Mouse (Mus musculus) liver, embryonic 13.5 days (tissue): Measurements from ENCODE around the gene Spats1. TPM values are rescaled to one million over a fixed set of nuclear protein-coding genes. Genes with fewer than 3 reads are reported as not detected.

Experiments used
- ATAC-seq: fragments of 200-750 bp; cut with Nextera tagmentation; 2 replicates; pipeline ENCODE4 v1.8.0; 2017; ENCODE audit warnings: low read depth, mild to moderate bottlenecking, moderate number of reproducible peaks, moderate library complexity
- DNase-seq: peaks from one replicate; pipeline ENCODE4 v3.0.0; 2022
- H3K27ac ChIP-seq: fragments of 300-500 bp; sonication (generic); 2 replicates; pipeline ENCODE4 v1.5.1; 2015; ENCODE audit warnings: moderate library complexity, mild to moderate bottlenecking, inconsistent platforms
- H3K27me3 ChIP-seq: fragments of 300-500 bp; sonication (generic); 2 replicates; pipeline ENCODE4 v1.6.1; 2015; ENCODE audit warnings: mild to moderate bottlenecking, inconsistent platforms
- H3K36me3 ChIP-seq: fragments of 300-500 bp; sonication (generic); 2 replicates; pipeline ENCODE4 v1.6.1; 2015; ENCODE audit warnings: mild to moderate bottlenecking, inconsistent platforms
- H3K4me1 ChIP-seq: fragments of 300-500 bp; sonication (generic); replicated peaks from 2 replicates; pipeline ENCODE4 v1.6.1; 2015; ENCODE audit warnings: inconsistent platforms
- H3K4me2 ChIP-seq: fragments of 300-500 bp; sonication (generic); 2 replicates; pipeline ENCODE4 v1.6.1; 2015; ENCODE audit warnings: inconsistent platforms, mild to moderate bottlenecking, moderate library complexity
- H3K4me3 ChIP-seq: fragments of 300-500 bp; sonication (generic); replicated peaks from 2 replicates; pipeline ENCODE4 v1.5.1; 2015; ENCODE audit warnings: mild to moderate bottlenecking, inconsistent platforms
- H3K9ac ChIP-seq: fragments of 300-500 bp; sonication (generic); 2 replicates; pipeline ENCODE4 v1.6.1; 2015; ENCODE audit warnings: mild to moderate bottlenecking, inconsistent platforms
- H3K9me3 ChIP-seq: fragments of 300-500 bp; sonication (generic); replicated peaks from 2 replicates; pipeline ENCODE4 v1.6.1; 2016; ENCODE audit warnings: inconsistent platforms
- WGBS: fragments of 180-500 bp; shearing (Covaris S2); methylation state at CpG from one replicate; pipeline ENCODE4 v1.1.7; 2015; ENCODE audit not compliant: insufficient replicate concordance; 5-methylcytosine and 5-hydroxymethylcytosine counted together
- polyA plus RNA-seq: library from polyadenylated mRNA; unstranded; fragments of >200 nt; fragmentation: Nextera tagmentation; extraction: Ambion mirVana; gene quantifications from 2 replicates; pipeline ENCODE4 v1.2.1, GENCODE M21; 2015

The Spats1 gene
- polyA plus RNA-seq, 1 experiment from 2014 or later: 0.18 TPM

GRCm38 (mm10) chr17:45489736-45490135, 14.5 kb upstream of the Spats1 start:
- H3K36me3 ChIP-seq: no peaks in the 10 kb centered on the region
- H3K4me3 ChIP-seq: no peak overlapping the region
- no peak overlapping the region for H3K9ac ChIP-seq
- no peak for ATAC-seq
- DNase-seq: no peak
- no peak overlapping the region for H3K27ac ChIP-seq
- H3K4me2 ChIP-seq: no peak overlapping the region
- no peaks in the 10 kb centered on the region for H3K9me3 ChIP-seq
- H3K4me1 ChIP-seq: no peaks in the 10 kb centered on the region
- H3K27me3 ChIP-seq: peaks cover 21% of the 10 kb centered on the region
- WGBS: 69% methylated on average over 6 of the region's 6 CpGs

DNA sequence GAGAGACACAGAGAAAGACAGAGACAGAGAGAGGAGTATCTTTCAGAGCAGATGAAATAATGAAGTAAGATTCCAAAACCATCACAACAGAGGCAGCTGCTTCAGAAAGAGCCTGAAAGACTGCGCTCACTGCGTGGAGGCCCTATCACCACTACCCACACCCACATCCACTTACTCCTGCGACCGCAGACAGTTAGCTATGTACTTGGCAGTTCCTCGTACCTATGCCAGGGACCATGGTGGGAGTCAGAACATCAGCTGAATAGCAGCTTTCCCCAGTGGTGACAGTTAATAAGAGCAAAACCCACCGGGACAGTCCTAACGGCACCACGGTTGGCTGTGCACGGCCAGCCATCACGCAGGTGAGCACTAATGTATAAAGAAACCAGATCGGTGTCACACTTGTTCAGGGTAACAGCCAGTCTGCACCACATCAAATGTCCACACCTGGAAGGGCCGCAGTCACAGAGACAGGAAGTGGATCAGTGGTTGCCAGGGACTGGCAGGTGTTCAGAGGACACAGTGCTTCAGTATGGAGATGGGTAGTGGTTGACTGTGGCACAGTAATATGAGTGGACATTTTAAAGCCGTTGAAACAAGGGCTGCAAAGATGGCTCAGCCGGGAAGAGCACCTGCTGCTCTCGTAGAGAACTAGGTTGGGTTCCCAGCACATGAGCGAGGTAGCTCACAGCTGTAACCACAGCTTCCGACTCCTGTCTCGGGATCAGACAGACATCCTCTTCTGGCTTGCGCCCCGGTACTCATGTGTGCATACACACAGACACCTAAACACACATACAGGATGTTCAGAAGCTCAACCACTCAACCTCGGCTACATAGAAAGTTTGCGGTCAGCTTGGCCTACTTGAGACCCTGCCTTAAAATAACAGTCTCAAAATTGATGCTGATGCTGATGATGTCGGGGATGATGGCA, 13.4 kb upstream of the Spats1 start:
- Histone ChIP-seq H3K36me3 (no peaks in the 10 kb centered on the region), H3K9ac (no peak overlapping the region), H3K27me3 (peaks cover 21% of the 10 kb centered on the region), H3K27ac (no peak overlapping the region), H3K9me3 (no peaks in the 10 kb centered on the region), H3K4me1 (no peaks in the 10 kb centered on the region), H3K4me3 (no peak overlapping the region), H3K4me2 (no peak overlapping the region)
- ATAC-seq (no peak), DNase-seq (no peak)
- 67% methylated on average over 23 of the region's 23 CpGs for WGBS

DNA sequence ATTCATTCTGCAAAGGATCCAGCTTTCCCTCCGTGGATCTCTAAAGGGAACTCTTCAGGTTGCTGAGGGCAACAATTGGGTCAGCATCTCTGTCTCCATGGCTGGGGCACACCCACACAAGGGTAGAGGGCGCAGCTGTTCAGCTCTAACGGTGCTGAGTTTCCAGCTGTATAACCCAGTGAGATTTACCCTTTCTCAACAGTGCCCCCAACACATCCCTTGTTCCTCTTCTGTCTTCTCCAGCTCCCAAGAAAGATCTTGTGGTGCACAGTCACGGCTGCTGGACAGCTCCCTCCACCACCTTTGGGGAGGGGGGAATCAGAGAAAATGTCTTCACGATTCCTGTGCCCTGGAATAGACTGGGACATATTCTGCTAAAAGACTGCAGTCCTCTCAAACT, 12.0 kb upstream of the Spats1 start:
- Histone ChIP-seq H3K4me3 (no peak overlapping the region), H3K9me3 (no peaks in the 10 kb centered on the region), H3K36me3 (no peaks in the 10 kb centered on the region), H3K9ac (no peak overlapping the region), H3K27me3 (peaks cover 13% of the 10 kb centered on the region), H3K4me1 (no peaks in the 10 kb centered on the region), H3K27ac (no peak overlapping the region), H3K4me2 (no peak overlapping the region)
- DNase-seq (no peak), ATAC-seq (no peak)
- WGBS: 7% methylated on average over 5 of the region's 5 CpGs

DNA sequence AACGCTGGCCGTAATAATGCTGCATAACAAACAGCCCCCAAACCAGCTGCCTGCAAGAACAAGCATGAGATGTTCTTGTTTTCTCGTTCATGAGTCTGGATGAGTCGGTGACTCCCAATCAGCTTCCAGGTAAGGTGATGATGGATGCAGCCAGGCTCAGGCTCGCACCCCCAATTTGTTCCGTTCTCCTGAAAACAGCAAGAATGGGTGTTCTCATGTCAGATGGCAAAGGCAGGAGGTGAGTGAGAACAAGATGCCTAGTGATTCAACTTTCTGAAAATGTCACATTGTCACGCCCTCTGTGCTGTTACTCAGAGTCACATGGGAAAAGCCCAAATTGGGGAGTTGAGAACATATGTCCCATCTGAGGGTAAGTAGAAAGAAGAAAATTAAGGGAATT, 10.4 kb upstream of the Spats1 start:
- Histone ChIP-seq H3K4me2 (no peak overlapping the region), H3K27me3 (peaks cover 13% of the 10 kb centered on the region), H3K4me3 (no peak overlapping the region), H3K9ac (no peak overlapping the region), H3K36me3 (no peaks in the 10 kb centered on the region), H3K9me3 (no peaks in the 10 kb centered on the region), H3K4me1 (no peaks in the 10 kb centered on the region), H3K27ac (no peak overlapping the region)
- ATAC-seq (no peak), DNase-seq (no peak)
- WGBS: 69% methylated on average over 7 of the region's 7 CpGs

GRCm38 (mm10) chr17:45480429-45480828, 5.2 kb upstream of the Spats1 start:
- no peaks in the 10 kb centered on the region for H3K36me3 ChIP-seq
- no peak overlapping the region for H3K4me3 ChIP-seq
- H3K4me1 ChIP-seq: 0 out of 2 replicates have a peak, but pooled peaks cover 2% of the 10 kb centered on the region
- no peak overlapping the region for H3K27ac ChIP-seq
- H3K9ac ChIP-seq: no peak overlapping the region
- no peaks in the 10 kb centered on the region for H3K9me3 ChIP-seq
- ATAC-seq (no peak), DNase-seq (no peak)
- no peak overlapping the region for H3K4me2 ChIP-seq
- WGBS: 12% methylated on average over 2 of the region's 2 CpGs
- peaks cover 26% of the 10 kb centered on the region for H3K27me3 ChIP-seq

DNA sequence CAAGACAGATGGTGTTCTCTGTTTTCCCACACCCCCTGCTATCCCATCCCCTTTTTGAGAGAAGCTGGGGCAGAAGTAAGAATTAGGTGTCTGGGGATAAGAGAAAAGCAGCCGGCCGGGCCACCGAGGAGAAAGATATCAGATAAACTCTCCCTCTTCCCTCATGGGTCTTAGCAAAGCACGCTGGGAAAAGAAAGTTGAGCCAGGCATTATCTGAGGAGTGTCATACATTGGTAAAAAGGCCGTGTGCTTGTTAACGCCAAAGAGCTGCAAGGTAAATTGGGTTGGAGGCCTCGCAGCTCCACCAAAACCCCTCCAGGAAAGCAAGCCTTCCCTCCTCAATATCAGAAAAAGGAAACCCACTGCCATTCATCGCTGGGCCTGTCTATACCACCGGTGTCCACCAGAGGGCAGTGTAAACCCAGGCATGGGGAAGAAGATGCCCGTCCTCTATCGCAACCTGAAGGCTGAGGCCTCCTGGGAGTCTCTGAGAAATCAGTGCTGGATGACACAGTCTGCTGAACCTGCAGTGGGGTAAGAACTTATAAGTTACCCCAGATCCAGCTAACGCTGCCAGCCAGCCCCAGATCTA, 3.1 kb upstream of the Spats1 start:
- Histone ChIP-seq H3K4me2 (peak overlapping the region; percentile 32), H3K9ac (no peak overlapping the region), H3K4me1 (peaks cover 13% of the 10 kb centered on the region), H3K27me3 (peaks cover 47% of the 10 kb centered on the region), H3K4me3 (no peak overlapping the region), H3K9me3 (no peaks in the 10 kb centered on the region), H3K27ac (no peak overlapping the region), H3K36me3 (no peaks in the 10 kb centered on the region)
- ATAC-seq (no peak), DNase-seq (peak; percentile 60)
- 5% methylated on average over 12 of the region's 12 CpGs for whole genome bisulfite sequencing

DNA sequence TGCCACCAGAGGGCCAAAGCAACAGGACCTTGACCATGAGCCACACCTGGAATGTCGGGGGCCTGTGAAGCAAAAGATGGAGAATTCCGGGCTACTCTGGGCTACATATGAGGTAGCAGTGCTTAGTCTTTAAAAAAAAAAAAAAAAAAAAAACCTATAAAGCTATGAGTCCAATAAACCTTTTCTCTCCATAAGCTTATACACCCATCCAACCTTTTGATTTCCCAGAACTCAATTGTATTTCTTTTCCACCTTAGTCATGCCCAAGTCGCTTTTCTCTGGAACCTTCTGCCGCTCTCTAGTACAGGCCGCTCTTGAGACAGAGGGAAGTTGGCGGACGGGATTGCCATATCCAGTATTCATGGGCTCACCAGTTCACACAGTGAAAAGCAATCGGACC, 1.1 kb downstream of the Spats1 start:
- H3K4me2 ChIP-seq: peak overlapping the region; percentile 59; the same call in 1 of the 2 replicates
- WGBS: 59% methylated on average over 8 of the region's 8 CpGs

DNA sequence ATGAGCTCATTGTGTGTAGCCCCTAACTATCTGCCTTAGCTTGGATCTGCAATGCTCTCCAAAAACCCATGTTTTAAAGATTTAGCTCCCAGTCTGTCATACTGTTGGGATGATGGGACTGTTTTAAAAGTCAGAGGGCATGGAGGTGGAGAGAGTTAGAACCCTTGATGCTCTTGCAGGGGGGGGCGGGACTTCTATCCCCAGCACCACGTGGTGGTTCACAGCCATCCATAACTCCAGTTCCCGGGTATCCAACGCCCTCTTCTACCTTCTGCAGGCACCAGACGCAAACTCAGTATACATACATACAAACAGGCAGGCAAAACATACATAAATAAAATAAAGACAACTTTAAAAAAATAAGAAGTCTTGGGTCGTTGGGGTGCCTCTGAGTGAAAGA, 1.5 kb downstream of the Spats1 start:
- Histone ChIP-seq H3K27me3 (peaks cover 50% of the 10 kb centered on the region), H3K27ac (no peak overlapping the region), H3K9ac (no peak overlapping the region), H3K4me1 (peaks cover 13% of the 10 kb centered on the region), H3K4me3 (no peak overlapping the region), H3K4me2 (no peak overlapping the region), H3K9me3 (no peaks in the 10 kb centered on the region), H3K36me3 (no peaks in the 10 kb centered on the region)
- DNase-seq (no peak), ATAC-seq (no peak)
- WGBS: 59% methylated on average over 6 of the region's 6 CpGs

More for the DNA sequence above, 1.1 kb downstream of the Spats1 start:
- no peak overlapping the region for H3K27ac ChIP-seq
- H3K36me3 ChIP-seq: no peaks in the 10 kb centered on the region
- peak overlapping the region; percentile 42; the same call in 1 of the 2 replicates for H3K4me3 ChIP-seq
- DNase-seq: no peak
- H3K4me1 ChIP-seq: peaks cover 13% of the 10 kb centered on the region
- H3K27me3 ChIP-seq: peaks cover 50% of the 10 kb centered on the region
- no peak for ATAC-seq
- no peaks in the 10 kb centered on the region for H3K9me3 ChIP-seq
- no peak overlapping the region for H3K9ac ChIP-seq

DNA sequence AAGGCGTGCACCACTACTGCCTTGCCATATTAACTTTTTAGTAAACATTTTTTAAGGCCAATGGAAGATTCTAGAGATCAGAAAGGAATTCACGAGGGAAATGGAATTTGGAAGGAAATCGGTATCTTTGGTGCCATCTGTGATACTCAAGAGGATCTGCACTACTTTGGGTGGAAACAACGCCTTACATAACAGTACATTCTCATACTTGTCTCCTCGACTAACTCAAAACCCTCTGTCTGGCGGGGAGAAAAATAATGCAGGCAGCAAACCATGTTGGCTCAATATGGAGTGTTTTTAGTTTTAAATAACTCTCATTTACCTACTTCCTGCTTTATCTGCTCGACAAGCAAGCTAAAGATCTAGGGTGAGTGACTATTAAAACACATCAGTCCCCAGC, 4.5 kb downstream of the Spats1 start:
- 60% methylated on average over 7 of the region's 7 CpGs for WGBS
- no peaks in the 10 kb centered on the region for H3K36me3 ChIP-seq
- no peak overlapping the region for H3K9ac ChIP-seq
- ATAC-seq (no peak), DNase-seq (no peak)
- peaks cover 26% of the 10 kb centered on the region for H3K27me3 ChIP-seq
- H3K27ac ChIP-seq: no peak overlapping the region
- peaks cover 4% of the 10 kb centered on the region for H3K9me3 ChIP-seq
- H3K4me3 ChIP-seq: no peak overlapping the region
- H3K4me2 ChIP-seq: no peak overlapping the region
- H3K4me1 ChIP-seq: peaks cover 10% of the 10 kb centered on the region

DNA sequence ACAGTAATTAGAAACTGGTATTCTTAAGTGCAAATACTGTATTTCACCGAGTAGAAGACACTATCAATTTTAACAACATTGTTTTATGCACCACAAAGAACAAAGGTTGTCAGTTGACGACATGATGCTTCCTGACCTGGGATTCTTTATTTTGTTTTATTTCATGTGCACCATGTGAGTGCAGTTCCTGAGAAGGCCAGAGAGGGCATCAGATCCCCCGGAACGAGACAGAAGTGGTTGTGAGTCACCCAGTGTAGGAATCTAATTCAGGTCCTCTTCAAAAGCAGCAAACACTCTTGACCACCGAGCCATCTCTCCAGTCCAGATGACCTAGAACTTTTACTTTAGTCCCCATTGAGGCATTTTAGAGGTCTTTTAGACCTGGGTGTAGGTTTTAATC, 6.9 kb downstream of the Spats1 start:
- Histone ChIP-seq H3K9me3 (peaks cover 4% of the 10 kb centered on the region), H3K36me3 (no peaks in the 10 kb centered on the region), H3K4me2 (no peak overlapping the region), H3K9ac (no peak overlapping the region), H3K27me3 (peaks cover 2% of the 10 kb centered on the region; the same call in 1 of the 2 replicates), H3K27ac (no peak overlapping the region), H3K4me3 (no peak overlapping the region), H3K4me1 (no peaks in the 10 kb centered on the region)
- 59% methylated on average over 5 of the region's 5 CpGs for WGBS
- DNase-seq (no peak), ATAC-seq (no peak)

DNA sequence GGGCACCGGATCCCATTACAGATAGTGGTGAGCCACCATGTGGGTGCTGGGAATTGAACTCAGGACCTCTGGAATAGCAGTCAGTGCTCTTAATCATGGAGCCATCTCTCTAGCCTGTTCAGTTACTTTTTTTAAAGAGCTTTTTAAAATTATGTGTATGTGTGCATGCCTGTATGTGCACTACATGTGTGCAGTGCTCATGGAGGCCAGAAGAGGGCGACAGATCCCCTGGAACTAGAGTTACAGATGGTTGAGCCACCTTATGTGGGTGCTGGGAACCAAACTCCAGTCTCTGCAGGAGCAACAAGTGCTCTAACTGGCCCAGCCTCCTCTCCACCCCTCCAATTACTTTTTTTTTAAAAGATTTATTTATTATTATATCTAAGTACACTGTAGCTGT, 8.5 kb downstream of the Spats1 start:
- Histone ChIP-seq H3K36me3 (no peaks in the 10 kb centered on the region), H3K9ac (no peak overlapping the region), H3K27me3 (no peaks in the 10 kb centered on the region), H3K9me3 (peaks cover 4% of the 10 kb centered on the region), H3K4me2 (no peak overlapping the region), H3K4me3 (no peak overlapping the region), H3K27ac (no peak overlapping the region), H3K4me1 (no peaks in the 10 kb centered on the region)
- ATAC-seq (no peak), DNase-seq (no peak)
- 57% methylated on average over 2 of the region's 2 CpGs for WGBS
